Mouse (Mus musculus) spleen, postnatal 10 days (tissue): ENCODE results near the gene Cdc42ep1.

Experiments
- DNase-seq, 2 experiments: peaks; one replicate each; pipeline ENCODE4 v3.0.0; 2021 to 2022; ENCODE audit warnings: low spot score in 2 of 2

Gene Cdc42ep1

GRCm38 (mm10) chr15:78849485-78849884 lies 7.1 kb downstream of the Cdc42ep1 start:
- no peak for DNase-seq

- DNase-seq, result no peak
Measured at GRCm38 (mm10) chr15:78850059-78850824, 7.8 kb downstream of the Cdc42ep1 start.

- no peak for DNase-seq
Measured at GRCm38 (mm10) chr15:78850944-78851343, 8.5 kb downstream of the Cdc42ep1 start.

GRCm38 (mm10) chr15:78851505-78852153 lies 9.2 kb downstream of the Cdc42ep1 start:
- DNase-seq, result peak; percentile 90 to 95

- DNase-seq, result no peak
Measured at GRCm38 (mm10) chr15:78855303-78855965, 13.0 kb downstream of the Cdc42ep1 start, which contains the start of gene Lgals2. Gene Lgals2, minus strand, starts transcription at chr15:78855529.

- DNase-seq, result no peak
Measured at GRCm38 (mm10) chr15:78857009-78857408, 14.6 kb downstream of the Cdc42ep1 start.

- no peak for DNase-seq
Measured at GRCm38 (mm10) chr15:78859311-78859710, 16.9 kb downstream of the Cdc42ep1 start.

- DNase-seq, result peak in 1 of 2 experiments; percentile 53
Measured at GRCm38 (mm10) chr15:78859714-78860113, 17.3 kb downstream of the Cdc42ep1 start.

- no peak for DNase-seq
Measured at GRCm38 (mm10) chr15:78862280-78862679, 19.9 kb downstream of the Cdc42ep1 start.

GRCm38 (mm10) chr15:78863154-78863553 lies 20.7 kb downstream of the Cdc42ep1 start:
- DNase-seq, result no peak

GRCm38 (mm10) chr15:78863852-78864253 lies 21.4 kb downstream of the Cdc42ep1 start:
- peak in 1 of 2 experiments; percentile 46 for DNase-seq

- DNase-seq, result no peak
Measured at GRCm38 (mm10) chr15:78868398-78868797, 26.0 kb downstream of the Cdc42ep1 start.

GRCm38 (mm10) chr15:78868826-78869233 lies 26.4 kb downstream of the Cdc42ep1 start:
- no peak for DNase-seq

- DNase-seq, result peak in 1 of 2 experiments; percentile 61
Measured at GRCm38 (mm10) chr15:78869775-78870174, 27.4 kb downstream of the Cdc42ep1 start.

- DNase-seq, result no peak
Measured at GRCm38 (mm10) chr15:78872021-78872608, 29.7 kb downstream of the Cdc42ep1 start.

- no peak for DNase-seq
Measured at GRCm38 (mm10) chr15:78873803-78874435, 31.5 kb downstream of the Cdc42ep1 start.

- DNase-seq, result no peak
Measured at GRCm38 (mm10) chr15:78874989-78875388, 32.6 kb downstream of the Cdc42ep1 start.

GRCm38 (mm10) chr15:78875537-78875936 lies 33.1 kb downstream of the Cdc42ep1 start:
- no peak for DNase-seq

GRCm38 (mm10) chr15:78876258-78876696 lies 33.9 kb downstream of the Cdc42ep1 start:
- DNase-seq, result peak; percentile 63 to 84

GRCm38 (mm10) chr15:78876991-78877809 lies 34.8 kb downstream of the Cdc42ep1 start, which contains the start of gene Gga1:
Gene Gga1, plus strand, starts transcription at chr15:78877190.
- DNase-seq, result peak; percentile 88 to 90
